ENCODE assay signal across 21 mouse cellular contexts in the genomic region with DNA sequence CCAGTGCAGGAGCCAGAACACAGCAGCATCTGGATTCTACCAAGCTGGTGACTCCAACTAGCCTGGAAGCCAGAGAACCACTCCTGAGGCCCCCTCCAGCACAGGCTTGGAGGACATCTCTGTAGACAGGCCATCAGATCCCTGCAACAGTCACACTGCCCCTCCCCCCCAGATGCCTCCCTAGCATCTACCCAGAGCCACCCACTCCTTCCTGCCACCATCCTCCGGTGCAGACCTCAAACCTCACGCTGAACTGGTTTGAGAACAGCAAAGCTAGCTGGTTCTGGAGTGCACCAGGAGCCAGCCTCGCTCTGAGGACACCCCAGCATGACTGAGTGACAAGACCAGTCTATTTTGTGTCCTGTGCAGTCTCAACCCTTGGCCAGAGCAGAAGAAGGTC. TPM values are rescaled to one million over a fixed set of nuclear protein-coding genes. Genes with fewer than 3 reads are reported as not detected.
DNase-seq lines count a peak whose midpoint lies in the region; ATAC-seq lines count a peak whose summit lies in the region.
"Had no signal": no experiment of that assay in that cellular context is flagged by ENCODE, and none has a peak within 500 bp of the region (broad histone marks: within the 10 kb centered on the region; RNA-seq: fewer than 3 reads in every experiment).

No protein-coding gene starts in this region.

- 0 out of 2 replicates have a peak overlapping the region, but pooled peaks have one; percentile 13 for H3K27ac ChIP-seq in midbrain, embryonic 10.5 days (replicated peaks)
- no peak overlapping the region for H3K27ac ChIP-seq in midbrain, embryonic 14.5 days (replicated peaks; ENCODE audit: low read depth, low read length)
- H3K27ac ChIP-seq: forebrain, embryonic 12.5 days; heart, embryonic 13.5 days; hindbrain, postnatal 0 days; limb, embryonic 12.5 days; liver, embryonic 15.5 days; midbrain, embryonic 12.5 days had no signal

- H3K9ac ChIP-seq in midbrain, embryonic 14.5 days (replicated peaks; ENCODE audit: low read length), result no peak overlapping the region
- H3K9ac ChIP-seq: forebrain, embryonic 12.5 days; heart, embryonic 13.5 days; limb, embryonic 12.5 days; liver, embryonic 15.5 days; midbrain, embryonic 12.5 days had no signal

- H3K27me3 ChIP-seq in midbrain, embryonic 10.5 days (ENCODE audit: low read depth, poor library complexity, severe bottlenecking), result peaks cover 50% of the 10 kb centered on the region
- no peaks in the 10 kb centered on the region for H3K27me3 ChIP-seq in midbrain, embryonic 14.5 days (ENCODE audit: control insufficient read depth, insufficient read depth, low read length)

- peaks cover 19% of the 10 kb centered on the region for H3K4me1 ChIP-seq in midbrain, embryonic 10.5 days
- no peaks in the 10 kb centered on the region; the same call in 1 of the 2 replicates for H3K4me1 ChIP-seq in midbrain, embryonic 14.5 days (ENCODE audit: control insufficient read depth, insufficient read depth, low read length)

- 81% methylated on average over 3 of the region's 3 CpGs for WGBS in midbrain, embryonic 10.5 days
- WGBS in midbrain, embryonic 14.5 days, result 77% methylated on average over 3 of the region's 3 CpGs

- no peak overlapping the region for H3K4me2 ChIP-seq in midbrain, embryonic 14.5 days (ENCODE audit: low read length)
- H3K4me2 ChIP-seq: forebrain, embryonic 12.5 days; heart, embryonic 13.5 days; limb, embryonic 12.5 days; liver, embryonic 15.5 days; midbrain, embryonic 12.5 days had no signal

- no peaks in the 10 kb centered on the region for H3K9me3 ChIP-seq in midbrain, embryonic 10.5 days (replicated peaks)
- no peaks in the 10 kb centered on the region for H3K9me3 ChIP-seq in midbrain, embryonic 14.5 days (ENCODE audit: control insufficient read depth, low read length)
- H3K9me3 ChIP-seq: forebrain, embryonic 12.5 days; heart, embryonic 13.5 days; limb, embryonic 12.5 days; liver, embryonic 15.5 days; midbrain, embryonic 12.5 days had no signal

- no peak for DNase-seq in midbrain, embryonic 10.5 days (ENCODE audit: low spot score)
- DNase-seq in midbrain, embryonic 14.5 days, result no peak
- DNase-seq in CD4-positive, CD25-positive, alpha-beta regulatory T cell, adult 2 months (ENCODE audit: low read depth, low spot score), result peak; percentile 83
- DNase-seq in induced T-regulatory cell, adult 2 months (ENCODE audit: low read depth), result peak; percentile 81
- peak; percentile 77 to 81 for DNase-seq in thymus, postnatal 10 days (ENCODE audit: low spot score in 2 of 2)
- no peak for DNase-seq in embryo, embryonic 10.5 days (ENCODE audit: low spot score)
- no peak for DNase-seq in cerebellum, postnatal 14 days
- no peak for DNase-seq in liver
- DNase-seq: adrenal gland, postnatal 25 days; cerebellum, adult 8-10 months; heart, postnatal 4 days; kidney, adult 2 months; kidney, postnatal 14 days; lung, postnatal 14 days had no signal

- no peak overlapping the region for H3K4me3 ChIP-seq in midbrain, embryonic 10.5 days
- H3K4me3 ChIP-seq in midbrain, embryonic 14.5 days (replicated peaks; ENCODE audit: low read depth, low read length), result no peak overlapping the region
- H3K4me3 ChIP-seq: forebrain, embryonic 12.5 days; heart, embryonic 13.5 days; limb, embryonic 12.5 days; liver, embryonic 15.5 days; midbrain, embryonic 12.5 days; myocyte had no signal

- no peak for ATAC-seq in midbrain, embryonic 14.5 days (ENCODE audit: low FRiP score, low TSS enrichment)
- ATAC-seq: hindbrain, postnatal 0 days had no signal

- no peaks in the 10 kb centered on the region for H3K36me3 ChIP-seq in midbrain, embryonic 10.5 days
- no peaks in the 10 kb centered on the region for H3K36me3 ChIP-seq in midbrain, embryonic 14.5 days (ENCODE audit: control insufficient read depth, insufficient read depth, low read length)
- H3K36me3 ChIP-seq: forebrain, embryonic 12.5 days; heart, embryonic 13.5 days; limb, embryonic 12.5 days; liver, embryonic 15.5 days; midbrain, embryonic 12.5 days had no signal

RNA-seq across cellular contexts. Expression of a gene that starts 4.8 kb away (rescaled TPM):
- not detected in 2 replicates for polyA plus RNA-seq in midbrain, embryonic 10.5 days (2016; fragmentation: Nextera tagmentation; extraction: Ambion mirVana)
- not detected in 2 replicates for polyA plus RNA-seq in midbrain, embryonic 14.5 days (2014; fragmentation: Nextera tagmentation; extraction: Ambion mirVana)
- polyA plus RNA-seq: forebrain, embryonic 12.5 days; heart, embryonic 13.5 days; hindbrain, postnatal 0 days; kidney, adult 2 months; limb, embryonic 12.5 days; liver, embryonic 15.5 days; midbrain, embryonic 12.5 days; myocyte had no signal

RNA-seq across cellular contexts. Expression of a gene that starts 30.0 kb away (rescaled TPM):
- 108 and 110 TPM in 2 replicates for polyA plus RNA-seq in midbrain, embryonic 10.5 days (2016; fragmentation: Nextera tagmentation; extraction: Ambion mirVana)
- polyA plus RNA-seq in midbrain, embryonic 14.5 days (2014; fragmentation: Nextera tagmentation; extraction: Ambion mirVana), result 15.6 and 20.7 TPM in 2 replicates

RNA-seq across cellular contexts. Expression of a gene that starts 48.0 kb away (rescaled TPM):
- 13.5 and 15.0 TPM in 2 replicates for polyA plus RNA-seq in midbrain, embryonic 10.5 days (2016; fragmentation: Nextera tagmentation; extraction: Ambion mirVana)
- 11.5 and 12.4 TPM in 2 replicates for polyA plus RNA-seq in midbrain, embryonic 14.5 days (2014; fragmentation: Nextera tagmentation; extraction: Ambion mirVana)

Comparison
In these comparisons a context has a peak if more than half of its experiments do, and no peak if none do; other contexts are left out.
1. DNase-seq: peak in CD4-positive, CD25-positive, alpha-beta regulatory T cell, adult 2 months (single experiment), induced T-regulatory cell, adult 2 months (single experiment) and thymus, postnatal 10 days (2 of 2); none in midbrain, embryonic 10.5 days (single experiment), midbrain, embryonic 14.5 days (single experiment), embryo, embryonic 10.5 days (single experiment), cerebellum, postnatal 14 days (0 of 2) and liver (single experiment).